Mouse (Mus musculus): Measurements from ENCODE around the gene Slc26a1. TPM values are rescaled to one million over a fixed set of nuclear protein-coding genes. Genes with fewer than 3 reads are reported as not detected.

The Slc26a1 gene
- polyA plus RNA-seq, 1 experiment from 2014 or later: 33.4 TPM

DNA sequence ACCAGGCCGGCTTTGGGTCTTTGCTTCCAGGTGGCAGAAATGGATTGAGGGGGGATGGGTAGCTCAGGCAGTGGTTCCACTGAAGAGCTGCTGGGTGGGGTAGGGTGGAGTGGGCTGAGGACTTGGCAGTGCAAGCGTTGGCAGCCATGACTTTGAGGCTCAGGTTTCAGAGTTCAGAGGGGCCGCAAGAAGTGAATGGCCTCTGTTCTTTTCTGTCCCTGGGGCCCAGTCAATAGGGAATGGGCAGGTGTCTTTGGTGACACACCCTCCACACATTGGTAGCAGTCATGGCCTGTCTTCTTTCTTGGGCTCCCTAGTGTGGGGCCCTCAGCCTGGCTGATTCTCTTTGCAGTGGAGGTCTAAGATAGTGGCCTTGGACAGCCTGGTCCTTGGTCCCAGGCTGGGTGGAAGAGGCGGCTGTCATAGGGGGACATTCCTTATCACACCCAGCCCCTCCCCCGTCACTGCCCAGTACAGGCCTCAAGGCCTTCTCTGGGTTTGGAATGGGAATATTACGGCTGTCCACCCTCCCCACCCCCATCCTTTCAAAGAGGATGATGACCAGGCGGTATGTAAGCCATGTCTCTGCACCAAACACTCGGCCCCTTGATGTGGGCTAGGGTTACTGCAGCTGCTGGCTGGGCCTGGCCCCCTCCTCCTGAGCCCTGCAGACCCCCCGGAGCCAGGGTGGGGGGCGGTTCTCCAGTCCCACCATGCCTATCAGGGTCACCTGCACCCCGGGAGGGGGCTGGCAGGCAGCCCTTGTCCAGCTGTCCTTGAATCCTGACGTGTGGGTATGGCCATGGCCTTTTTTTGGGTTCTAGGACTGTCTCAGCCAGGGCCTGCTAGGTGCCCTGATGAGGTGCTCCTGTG lies 28.6 kb upstream of the Slc26a1 start:
- H3K27me3 ChIP-seq (ENCODE audit: insufficient read depth, low read length): no peaks in the 10 kb centered on the region
- H3K4me3 ChIP-seq (ENCODE audit: low read depth, low read length): no peak overlapping the region
- DNase-seq: no peak
- WGBS (ENCODE audit: insufficient replicate concordance): 74% methylated on average over 12 of the region's 12 CpGs
- no peak for TF ChIP-seq EP300 (IDR thresholded peaks at IDR 0.05; ENCODE audit: low read depth)
- no peak for TF ChIP-seq CTCF (IDR thresholded peaks at IDR 0.05; ENCODE audit: low read depth)
- H3K4me1 ChIP-seq (ENCODE audit: insufficient read depth): peaks cover 18% of the 10 kb centered on the region
- H3K9me3 ChIP-seq (ENCODE audit: low read length): no peaks in the 10 kb centered on the region
- no peak overlapping the region for H3K9ac ChIP-seq (replicated peaks)
- no peaks in the 10 kb centered on the region; the same call in 1 of the 2 replicates for H3K36me3 ChIP-seq (replicated peaks; ENCODE audit: insufficient read depth, low read length)
- ATAC-seq: no peak
- H3K4me2 ChIP-seq (ENCODE audit: low read depth, low read length): no peak overlapping the region
- no peak overlapping the region for H3K27ac ChIP-seq (ENCODE audit: low read depth)

DNA sequence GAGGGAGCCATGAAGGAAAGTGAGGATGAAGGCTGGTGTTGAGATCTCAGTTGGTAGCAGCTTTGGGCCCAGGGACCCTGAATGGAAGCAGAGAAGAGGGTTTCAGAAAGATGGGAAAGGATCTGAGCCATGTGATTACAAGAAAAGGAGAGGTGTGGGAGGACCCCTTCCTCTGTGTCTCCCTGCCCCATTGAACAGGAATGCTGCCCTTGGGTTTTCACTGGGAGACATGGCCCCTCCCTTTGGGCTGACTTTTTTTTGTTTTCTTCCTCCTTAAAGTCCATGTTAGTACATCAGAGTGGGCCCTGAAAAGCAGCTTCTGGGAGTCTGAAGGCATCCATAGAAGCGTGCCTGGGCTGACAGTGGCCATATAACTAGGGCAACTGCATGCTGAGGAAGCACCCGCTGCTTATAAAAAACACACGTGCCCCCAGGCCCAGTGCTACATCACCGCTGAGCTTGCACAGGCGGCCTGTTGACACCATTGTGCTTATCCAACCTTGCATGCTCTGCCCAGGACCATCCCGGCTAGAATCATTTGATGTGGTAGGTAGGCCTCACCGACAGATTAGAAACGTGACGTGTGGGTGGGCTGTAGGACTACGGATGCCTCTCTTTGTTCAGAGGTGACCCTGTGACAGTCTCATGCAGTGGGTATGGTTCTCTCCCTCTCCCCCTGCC lies 26.1 kb upstream of the Slc26a1 start:
- ATAC-seq: no peak

DNA sequence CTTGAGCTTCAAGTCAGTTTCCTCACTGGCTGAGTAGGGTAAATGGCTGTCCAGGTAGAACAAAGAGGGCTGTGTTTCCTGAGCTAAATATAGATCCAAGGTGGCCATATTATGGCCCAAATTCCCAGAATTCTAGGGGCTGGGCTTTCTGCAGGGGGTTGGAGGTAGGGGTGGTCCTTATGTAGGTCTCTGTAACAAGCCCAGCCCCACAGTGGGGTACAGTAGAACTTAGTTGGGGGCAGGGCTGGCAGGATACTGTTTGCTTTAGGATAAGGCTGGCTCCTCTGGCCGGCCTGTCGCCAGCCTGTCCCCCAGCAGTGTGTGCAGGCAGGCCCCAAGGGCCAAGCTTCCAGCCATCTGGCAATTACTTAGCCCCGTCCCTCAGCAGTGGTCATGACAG lies 25.0 kb upstream of the Slc26a1 start:
- H3K4me3 ChIP-seq (ENCODE audit: low read depth, low read length): no peak overlapping the region
- no peak overlapping the region for H3K4me2 ChIP-seq (ENCODE audit: low read depth, low read length)
- H3K36me3 ChIP-seq (replicated peaks; ENCODE audit: insufficient read depth, low read length): no peaks in the 10 kb centered on the region
- no peak overlapping the region for H3K27ac ChIP-seq (ENCODE audit: low read depth)
- DNase-seq: no peak
- H3K9me3 ChIP-seq (ENCODE audit: low read length): no peaks in the 10 kb centered on the region
- H3K27me3 ChIP-seq (ENCODE audit: insufficient read depth, low read length): no peaks in the 10 kb centered on the region
- no peak for ATAC-seq
- no peak overlapping the region for H3K9ac ChIP-seq (replicated peaks)
- TF ChIP-seq EP300 (IDR thresholded peaks at IDR 0.05; ENCODE audit: low read depth): no peak
- no peak for TF ChIP-seq CTCF (IDR thresholded peaks at IDR 0.05; ENCODE audit: low read depth)
- 58% methylated on average over 3 of the region's 3 CpGs for WGBS (ENCODE audit: insufficient replicate concordance)
- H3K4me1 ChIP-seq (ENCODE audit: insufficient read depth): peaks cover 2% of the 10 kb centered on the region; the same call in 1 of the 2 replicates

More for the DNA sequence above, 26.1 kb upstream of the Slc26a1 start:
- H3K27ac ChIP-seq (ENCODE audit: low read depth): no peak overlapping the region
- H3K9me3 ChIP-seq (ENCODE audit: low read length): no peaks in the 10 kb centered on the region
- no peak for DNase-seq
- no peaks in the 10 kb centered on the region for H3K27me3 ChIP-seq (ENCODE audit: insufficient read depth, low read length)
- no peak overlapping the region for H3K9ac ChIP-seq (replicated peaks)
- TF ChIP-seq EP300 (IDR thresholded peaks at IDR 0.05; ENCODE audit: low read depth) (no peak), CTCF (IDR thresholded peaks at IDR 0.05; ENCODE audit: low read depth) (no peak)
- no peak overlapping the region for H3K4me2 ChIP-seq (ENCODE audit: low read depth, low read length)
- H3K4me1 ChIP-seq (ENCODE audit: insufficient read depth): peaks cover 2% of the 10 kb centered on the region; the same call in 1 of the 2 replicates
- no peaks in the 10 kb centered on the region; the same call in 1 of the 2 replicates for H3K36me3 ChIP-seq (replicated peaks; ENCODE audit: insufficient read depth, low read length)
- WGBS (ENCODE audit: insufficient replicate concordance): 80% methylated on average over 10 of the region's 10 CpGs
- no peak overlapping the region for H3K4me3 ChIP-seq (ENCODE audit: low read depth, low read length)

DNA sequence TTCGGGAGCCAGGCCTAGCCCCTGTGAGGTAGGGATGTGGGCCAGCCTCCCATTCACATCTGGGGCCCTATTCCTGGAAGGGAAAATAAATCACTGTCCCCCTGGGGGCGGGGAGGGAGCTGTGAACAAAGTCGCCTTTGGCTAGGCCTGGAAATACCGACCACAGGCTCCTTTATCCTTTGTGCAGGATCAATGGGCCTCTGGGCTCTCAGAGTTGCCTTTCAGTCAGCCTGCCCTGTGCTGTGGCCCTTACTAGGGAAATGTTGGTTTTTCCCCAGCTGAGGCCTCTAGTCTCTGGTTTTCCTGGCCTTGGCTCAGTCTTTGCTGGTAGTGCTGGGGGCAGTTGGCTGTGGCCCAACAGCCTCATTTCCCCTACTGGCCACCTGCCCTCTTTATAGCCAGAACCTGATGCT lies 22.0 kb upstream of the Slc26a1 start:
- TF ChIP-seq EP300 (IDR thresholded peaks at IDR 0.05; ENCODE audit: low read depth): no peak
- TF ChIP-seq CTCF (IDR thresholded peaks at IDR 0.05; ENCODE audit: low read depth): no peak
- Histone ChIP-seq H3K4me1 (ENCODE audit: insufficient read depth) (peaks cover 16% of the 10 kb centered on the region), H3K9me3 (ENCODE audit: low read length) (no peaks in the 10 kb centered on the region), H3K36me3 (replicated peaks; ENCODE audit: insufficient read depth, low read length) (no peaks in the 10 kb centered on the region), H3K9ac (replicated peaks) (no peak overlapping the region), H3K27ac (ENCODE audit: low read depth) (no peak overlapping the region), H3K27me3 (ENCODE audit: insufficient read depth, low read length) (0 out of 2 replicates have a peak, but pooled peaks cover 3% of the 10 kb centered on the region), H3K4me3 (ENCODE audit: low read depth, low read length) (no peak overlapping the region), H3K4me2 (ENCODE audit: low read depth, low read length) (no peak overlapping the region)
- DNase-seq (no peak), ATAC-seq (no peak)
- WGBS (ENCODE audit: insufficient replicate concordance): 81% methylated on average over 4 of the region's 4 CpGs

DNA sequence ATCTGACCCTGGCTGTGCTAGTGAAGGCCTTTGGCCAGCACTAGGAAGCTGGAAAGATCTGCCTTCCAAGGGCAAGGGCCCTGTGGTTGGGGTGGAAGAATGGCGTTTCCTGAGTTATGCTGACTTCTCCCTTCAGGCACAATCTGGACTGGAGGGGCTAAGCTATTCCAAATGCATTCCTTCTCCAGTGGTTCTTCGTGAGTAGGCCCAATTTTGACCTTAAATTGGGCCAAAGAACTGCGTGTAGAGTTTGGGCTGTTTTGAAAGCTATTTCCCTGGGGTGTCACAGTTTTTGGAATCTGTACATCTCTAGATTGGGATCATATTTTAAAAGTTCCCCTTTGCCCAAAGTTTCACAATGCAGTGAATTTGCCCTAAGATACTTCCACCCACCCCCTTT lies 21.2 kb upstream of the Slc26a1 start:
- ATAC-seq (no peak), DNase-seq (no peak)
- no peak for TF ChIP-seq CTCF (IDR thresholded peaks at IDR 0.05; ENCODE audit: low read depth)
- TF ChIP-seq EP300 (IDR thresholded peaks at IDR 0.05; ENCODE audit: low read depth): no peak
- Histone ChIP-seq H3K9ac (replicated peaks) (no peak overlapping the region), H3K36me3 (replicated peaks; ENCODE audit: insufficient read depth, low read length) (no peaks in the 10 kb centered on the region), H3K4me3 (ENCODE audit: low read depth, low read length) (no peak overlapping the region), H3K27me3 (ENCODE audit: insufficient read depth, low read length) (0 out of 2 replicates have a peak, but pooled peaks cover 3% of the 10 kb centered on the region), H3K9me3 (ENCODE audit: low read length) (no peaks in the 10 kb centered on the region), H3K4me2 (ENCODE audit: low read depth, low read length) (no peak overlapping the region), H3K4me1 (ENCODE audit: insufficient read depth) (peaks cover 22% of the 10 kb centered on the region), H3K27ac (ENCODE audit: low read depth) (no peak overlapping the region)
- 81% methylated on average over 3 of the region's 3 CpGs for WGBS (ENCODE audit: insufficient replicate concordance)

DNA sequence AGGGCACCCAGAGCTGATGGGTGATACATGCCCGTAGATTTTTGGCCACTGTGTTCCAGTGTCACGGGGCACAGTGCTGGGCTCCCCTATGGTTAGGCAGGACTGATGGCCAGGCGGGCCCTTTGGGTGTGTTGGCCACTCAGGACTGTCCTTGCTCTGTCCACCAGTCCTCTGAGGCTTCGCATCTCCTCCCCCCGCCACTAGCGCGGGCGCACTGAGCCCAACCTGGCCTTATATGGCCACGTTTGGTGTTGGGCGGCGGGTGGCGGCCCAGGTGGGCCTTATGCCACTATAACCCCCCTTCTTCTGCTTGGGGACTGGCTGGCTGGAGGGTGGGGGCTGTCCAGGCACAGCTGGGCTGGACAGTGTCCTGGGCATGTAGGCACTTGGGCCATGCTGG lies 20.5 kb upstream of the Slc26a1 start:
- Histone ChIP-seq H3K9ac (replicated peaks) (no peak overlapping the region), H3K4me2 (ENCODE audit: low read depth, low read length) (no peak overlapping the region), H3K4me1 (ENCODE audit: insufficient read depth) (peaks cover 22% of the 10 kb centered on the region), H3K9me3 (ENCODE audit: low read length) (no peaks in the 10 kb centered on the region), H3K27ac (ENCODE audit: low read depth) (no peak overlapping the region), H3K4me3 (ENCODE audit: low read depth, low read length) (no peak overlapping the region), H3K36me3 (replicated peaks; ENCODE audit: insufficient read depth, low read length) (no peaks in the 10 kb centered on the region), H3K27me3 (ENCODE audit: insufficient read depth, low read length) (0 out of 2 replicates have a peak, but pooled peaks cover 3% of the 10 kb centered on the region)
- no peak for DNase-seq
- no peak for ATAC-seq
- no peak for TF ChIP-seq EP300 (IDR thresholded peaks at IDR 0.05; ENCODE audit: low read depth)
- TF ChIP-seq CTCF (IDR thresholded peaks at IDR 0.05; ENCODE audit: low read depth): no peak
- 91% methylated on average over 12 of the region's 12 CpGs for WGBS (ENCODE audit: insufficient replicate concordance)

Data from liver, postnatal 0 days (tissue).